Mouse (Mus musculus) gastrocnemius, postnatal 25 days (tissue): ENCODE measurements around the gene Pbld1. TPM values are rescaled to one million over a fixed set of nuclear protein-coding genes. Genes with fewer than 3 reads are reported as not detected.

Experiments
- total RNA-seq, 2 experiments: library from RNA; stranded (reverse); gene quantifications; 1 replicate in 1 of 2; 2 replicates in 1 of 2; pipeline ENCODE4 v1.2.3; 2021

The Pbld1 gene
- total RNA-seq, 2 experiments from 2014 or later: 0.35 to 1.1 TPM

Other genes starting within 250 kb of the Pbld1 start
- 1 to 10 TPM; 4.9 to 5.3 TPM for gene Tet1, start 151.2 kb upstream of the Pbld1 start, total RNA-seq
- gene Slc25a16, start 139.5 kb upstream of the Pbld1 start, total RNA-seq: 10 to 100 TPM; 14.6 to 15.7 TPM
- gene Dna2, start 113.1 kb upstream of the Pbld1 start, total RNA-seq: under 1 TPM; 0.46 to 0.75 TPM
- 1 to 10 TPM; 5.9 to 6.5 TPM for gene Rufy2, start 79.9 kb upstream of the Pbld1 start, total RNA-seq
- 10 to 100 TPM; 16.9 to 17.4 TPM for gene Hnrnph3, start 35.9 kb upstream of the Pbld1 start, total RNA-seq
- 1 to 10 TPM; 2.7 to 3.2 TPM for gene Pbld2, start 35.8 kb upstream of the Pbld1 start, total RNA-seq
- gene Atoh7, start 39.5 kb downstream of the Pbld1 start, total RNA-seq: not detected
- gene Mypn, start 143.8 kb downstream of the Pbld1 start, total RNA-seq: 100 to 1,000 TPM; 239 to 253 TPM
- 10 to 100 TPM; 17.5 to 20.6 TPM for gene Herc4, start 183.6 kb downstream of the Pbld1 start, total RNA-seq